Mouse (Mus musculus): ENCODE results near the gene Capn10.

Capn10 gene

DNA sequence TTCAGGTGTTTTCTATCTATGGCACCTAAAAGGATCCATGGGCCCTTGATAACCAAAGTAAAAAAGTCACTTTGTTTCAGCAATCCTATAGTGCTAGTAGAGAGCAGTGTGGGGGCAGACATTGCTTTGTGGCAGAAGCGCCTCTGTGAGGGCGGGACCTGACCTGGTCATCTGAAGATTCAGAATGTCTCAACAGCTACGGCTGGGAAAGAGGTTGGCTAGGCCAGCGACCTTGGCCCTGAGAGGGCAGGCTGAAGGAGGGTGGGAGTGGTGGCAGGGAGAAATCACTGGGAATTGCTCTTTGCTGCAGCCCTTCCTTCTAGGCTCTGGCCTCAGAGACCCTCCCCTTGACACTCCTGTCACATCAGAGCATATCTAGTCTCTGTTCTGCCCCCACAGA lies 19.9 kb upstream of the Capn10 start:
- in situ Hi-C loops (cut with MboI; ENCODE audit: low pct_unique_long_range_greater_than_20kb in 1 of 2, low sequenced_read_pairs in 2 of 2, unreplicated experiment in 1 of 2) = no loop called here

DNA sequence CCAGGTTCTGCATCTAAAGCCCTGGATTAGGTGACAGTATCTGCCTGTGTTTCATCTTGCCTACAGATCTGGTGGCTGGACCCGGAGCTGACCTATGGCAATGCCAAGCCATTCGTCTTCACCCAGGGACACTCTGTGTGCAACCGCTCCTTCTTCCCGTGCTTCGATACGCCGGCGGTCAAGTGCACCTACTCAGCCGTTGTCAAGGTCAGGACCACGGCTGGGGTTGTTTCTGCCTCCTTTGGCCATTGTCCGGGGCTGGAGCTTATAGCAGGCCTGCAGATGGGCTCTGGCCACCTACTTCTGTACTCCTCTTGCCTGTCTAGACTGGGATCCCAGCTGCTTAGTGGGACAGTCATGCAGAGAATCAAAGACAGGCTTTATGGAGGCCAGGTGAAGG lies 19.2 kb upstream of the Capn10 start:
- in situ Hi-C loops (cut with MboI; ENCODE audit: low pct_unique_long_range_greater_than_20kb in 1 of 2, low sequenced_read_pairs in 2 of 2, unreplicated experiment in 1 of 2) = no loop called here

DNA sequence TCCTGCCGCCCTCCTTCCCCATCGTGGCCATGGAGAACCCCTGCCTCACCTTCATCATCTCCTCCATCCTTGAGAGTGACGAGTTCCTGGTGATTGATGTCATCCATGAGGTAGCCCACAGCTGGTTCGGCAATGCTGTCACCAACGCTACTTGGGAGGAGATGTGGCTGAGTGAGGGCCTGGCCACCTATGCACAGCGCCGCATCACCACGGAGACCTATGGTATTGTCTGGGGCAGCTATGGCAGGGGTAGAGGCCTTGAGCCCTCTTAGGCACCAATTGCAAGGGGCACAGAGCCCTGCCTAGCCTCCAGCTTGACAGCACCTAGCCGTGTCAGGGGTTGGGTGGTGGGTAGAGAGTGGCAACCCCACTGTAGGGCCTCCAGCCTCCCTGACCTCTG lies 17.5 kb upstream of the Capn10 start:
- in situ Hi-C loops (cut with MboI; ENCODE audit: low pct_unique_long_range_greater_than_20kb in 1 of 2, low sequenced_read_pairs in 2 of 2, unreplicated experiment in 1 of 2) = no loop called here

DNA sequence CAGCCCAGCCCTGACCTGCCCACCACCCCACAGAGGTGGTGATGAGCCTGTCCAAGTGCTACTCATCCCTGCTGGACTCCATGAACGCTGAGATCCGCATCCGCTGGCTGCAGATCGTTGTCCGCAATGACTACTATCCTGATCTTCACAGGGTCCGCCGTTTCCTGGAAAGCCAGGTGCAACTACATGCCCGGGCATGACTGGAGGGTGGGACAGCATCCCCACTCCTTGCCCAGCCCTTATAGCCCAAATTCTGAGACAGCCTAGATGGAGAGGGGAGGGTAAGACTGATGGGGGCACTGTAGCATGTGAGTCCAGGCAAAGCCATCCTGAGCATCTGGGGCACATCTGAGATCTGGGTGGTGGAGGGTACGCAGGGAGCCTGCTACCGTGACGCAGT lies 15.0 kb upstream of the Capn10 start:
- in situ Hi-C loops (cut with MboI; ENCODE audit: low pct_unique_long_range_greater_than_20kb in 1 of 2, low sequenced_read_pairs in 2 of 2, unreplicated experiment in 1 of 2) = no loop called here

DNA sequence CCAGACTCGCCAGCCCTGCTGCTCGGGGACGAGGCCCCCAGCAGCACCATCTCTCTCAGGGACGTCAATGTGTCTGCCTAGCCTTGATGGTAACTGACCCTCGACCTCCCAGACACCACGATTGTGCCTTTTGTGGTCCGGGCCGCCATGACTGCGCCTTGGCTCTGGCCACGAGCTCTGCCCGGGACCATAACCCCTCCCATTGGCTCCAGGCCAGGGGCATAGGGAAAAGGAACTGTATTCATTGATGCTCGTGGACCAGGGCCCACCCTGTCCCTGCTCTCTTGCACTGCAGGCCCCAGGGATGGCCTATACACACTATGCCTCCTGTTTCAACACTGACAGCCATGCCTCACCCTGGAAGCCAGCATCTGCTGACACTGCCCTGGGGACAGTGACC lies 14.4 kb upstream of the Capn10 start:
- in situ Hi-C loops (cut with MboI; ENCODE audit: low pct_unique_long_range_greater_than_20kb in 1 of 2, low sequenced_read_pairs in 2 of 2, unreplicated experiment in 1 of 2) = no loop called here

DNA sequence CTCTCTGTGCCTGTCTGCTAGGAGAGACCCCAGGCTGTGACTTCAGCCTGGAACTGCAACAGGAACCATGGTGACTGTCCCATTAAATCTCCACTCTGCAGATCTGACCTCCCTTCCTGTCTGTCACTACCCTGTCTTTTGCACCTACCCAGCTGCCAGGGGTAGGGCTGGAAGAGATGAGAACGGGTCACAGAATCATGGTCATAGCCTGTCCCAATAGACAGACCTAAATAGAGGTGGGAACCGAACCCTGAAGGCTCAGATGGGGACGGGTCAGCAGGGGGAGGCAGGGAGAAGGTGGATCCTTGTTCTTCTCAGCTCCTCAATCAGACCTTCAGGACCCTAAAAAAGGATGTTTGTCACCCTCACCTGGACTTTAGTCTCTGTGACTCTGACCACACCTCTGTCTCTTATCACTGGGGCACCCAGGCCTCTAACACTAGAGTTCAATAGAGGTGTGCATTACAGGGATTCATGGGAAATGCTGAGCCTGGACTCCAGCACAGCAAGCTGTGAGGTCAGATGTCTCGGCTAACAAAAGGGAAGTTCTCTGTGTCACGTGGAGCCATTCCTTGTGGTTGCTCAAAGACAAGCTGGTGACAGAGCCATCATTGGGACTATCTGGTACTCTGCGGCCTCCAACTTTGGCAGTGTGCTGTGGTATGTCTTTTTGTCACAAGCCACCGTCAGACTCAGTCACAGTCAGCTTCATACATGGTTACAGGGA lies 13.5 kb upstream of the Capn10 start:
- in situ Hi-C loops (cut with MboI; ENCODE audit: low pct_unique_long_range_greater_than_20kb in 1 of 2, low sequenced_read_pairs in 2 of 2, unreplicated experiment in 1 of 2) = no loop called here

DNA sequence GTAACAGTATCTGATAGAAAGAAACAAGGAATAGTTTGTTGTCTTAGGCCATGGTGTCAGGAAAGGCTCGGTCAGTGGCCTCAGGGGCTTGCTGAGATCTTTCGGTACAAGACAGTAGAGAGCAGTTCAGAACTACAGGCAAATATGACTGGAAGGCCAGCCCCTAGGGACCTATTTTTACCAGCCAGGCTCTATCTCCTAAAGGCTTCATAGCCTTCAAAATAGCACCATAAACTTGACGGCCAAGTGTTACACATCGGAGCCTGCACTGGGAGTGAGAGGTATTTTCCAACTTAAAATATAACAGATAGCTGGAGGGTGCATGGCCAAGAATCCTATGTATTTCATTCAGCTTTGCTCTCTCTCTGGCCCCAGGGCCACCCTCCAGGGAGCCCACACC lies 12.7 kb upstream of the Capn10 start:
- in situ Hi-C loops (cut with MboI; ENCODE audit: low pct_unique_long_range_greater_than_20kb in 1 of 2, low sequenced_read_pairs in 2 of 2, unreplicated experiment in 1 of 2) = no loop called here

DNA sequence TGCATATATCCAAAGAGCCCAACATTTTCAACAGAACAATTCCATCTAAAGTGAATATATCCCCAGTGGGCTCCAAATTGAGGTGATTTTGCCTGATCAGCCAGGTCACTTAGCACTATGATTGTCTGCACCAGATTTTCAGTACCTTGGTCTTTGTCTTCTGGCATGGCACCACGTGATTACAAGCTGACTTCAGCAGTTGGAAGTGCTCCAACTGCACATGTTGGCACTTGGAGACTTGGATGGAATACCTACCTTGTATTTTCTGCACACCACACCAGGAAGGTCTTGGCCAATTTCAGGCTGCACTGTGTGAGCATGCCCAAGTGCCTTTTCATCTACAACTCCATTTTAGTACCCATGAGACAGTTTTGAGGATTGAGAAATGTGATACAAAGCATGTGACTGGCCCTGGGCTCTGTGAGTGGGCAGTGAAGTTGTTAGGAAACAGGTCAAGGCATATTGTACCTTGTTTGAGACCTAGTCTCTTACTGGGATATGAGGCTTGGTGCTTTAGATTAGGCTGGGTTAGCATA lies 3.9 kb upstream of the Capn10 start:
- in situ Hi-C loops (cut with MboI; ENCODE audit: low pct_unique_long_range_greater_than_20kb in 1 of 2, low sequenced_read_pairs in 2 of 2, unreplicated experiment in 1 of 2) = no loop called here

DNA sequence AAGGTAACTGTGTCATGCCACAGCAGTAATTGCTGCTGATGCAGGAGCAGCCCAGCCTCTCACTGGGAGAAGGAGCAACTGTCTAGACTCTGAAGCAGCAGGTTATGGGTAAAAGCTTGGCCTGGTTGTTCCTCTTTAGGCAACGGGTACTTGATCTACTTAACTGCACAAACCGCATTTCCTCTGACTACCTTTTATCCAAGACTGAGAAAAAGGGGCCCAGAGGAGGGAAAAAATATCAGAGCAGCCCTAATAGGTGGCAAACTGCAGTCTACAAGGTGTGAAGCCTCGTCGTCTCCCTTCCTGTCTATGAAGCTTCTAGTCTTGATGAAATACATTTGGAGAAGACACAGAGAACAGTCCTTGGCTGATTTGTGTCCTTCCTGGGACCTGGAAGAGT lies 565 bp upstream of the Capn10 start:
- in situ Hi-C loops (cut with MboI; ENCODE audit: low pct_unique_long_range_greater_than_20kb in 1 of 2, low sequenced_read_pairs in 2 of 2, unreplicated experiment in 1 of 2) = no loop called here

DNA sequence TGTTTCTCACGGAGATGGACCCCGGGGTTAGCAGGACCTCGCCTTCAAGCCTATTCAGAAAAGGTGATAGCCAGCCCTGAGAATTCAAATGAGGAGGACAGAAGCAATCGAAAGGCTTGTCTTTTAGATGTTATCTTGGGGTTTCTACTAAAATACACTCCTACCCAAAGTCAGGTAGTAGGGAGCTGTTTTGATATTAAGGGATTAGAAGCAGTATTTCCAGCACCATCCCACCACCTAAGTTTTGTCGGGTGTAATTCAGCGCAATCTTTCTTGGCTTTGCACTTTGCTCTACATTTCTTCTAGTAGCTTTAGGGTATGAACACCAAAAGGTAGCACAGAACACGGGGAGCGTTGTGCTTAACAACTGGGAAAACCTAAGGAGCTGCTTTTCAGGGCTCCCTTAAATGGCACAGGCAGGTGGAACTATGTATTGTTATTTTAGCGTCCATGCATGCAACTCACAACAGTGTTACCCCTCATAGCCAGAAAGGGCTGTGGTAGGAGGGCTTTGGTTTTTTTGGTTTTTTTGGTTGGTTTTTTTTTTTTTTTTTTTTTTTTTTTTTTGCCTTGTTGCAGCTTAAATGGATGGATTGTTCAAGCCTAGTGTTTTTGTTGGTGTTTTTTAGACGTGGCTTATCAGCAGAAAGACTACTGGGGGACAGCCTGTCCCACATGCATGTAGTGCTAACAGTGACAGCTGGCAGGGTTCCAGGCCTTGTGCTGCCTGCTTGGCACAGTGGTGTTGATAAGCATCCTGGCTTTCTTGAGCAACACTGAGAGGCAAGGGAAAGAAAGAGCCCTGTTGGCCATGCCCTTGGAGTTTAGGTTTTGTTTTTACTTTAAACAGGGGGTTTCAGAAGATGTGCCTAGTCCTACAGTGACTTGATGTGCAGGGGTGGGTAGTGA lies 1.1 kb downstream of the Capn10 start:
- in situ Hi-C loops (cut with MboI; ENCODE audit: low pct_unique_long_range_greater_than_20kb in 1 of 2, low sequenced_read_pairs in 2 of 2, unreplicated experiment in 1 of 2) = no loop called here

DNA sequence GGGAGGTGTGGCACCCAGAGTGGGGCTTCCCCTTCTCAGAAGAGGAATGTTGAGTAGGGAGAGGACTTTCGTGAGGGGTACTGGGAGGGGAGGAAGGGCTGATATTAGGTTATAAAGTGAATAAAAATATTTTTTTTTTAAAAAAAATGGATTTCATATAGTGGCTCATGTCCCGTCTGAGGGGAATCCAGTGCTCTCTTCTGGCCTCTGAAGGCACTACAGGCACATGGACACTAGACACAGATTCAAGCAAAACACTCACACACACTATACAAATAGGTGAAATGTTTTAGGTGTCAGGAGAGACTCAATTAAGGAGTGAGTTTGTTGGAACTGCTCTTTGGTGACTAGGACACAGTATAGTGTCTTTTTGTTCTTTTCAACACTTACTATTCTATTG lies 1.8 kb downstream of the Capn10 start:
- in situ Hi-C loops (cut with MboI; ENCODE audit: low pct_unique_long_range_greater_than_20kb in 1 of 2, low sequenced_read_pairs in 2 of 2, unreplicated experiment in 1 of 2) = no loop called here

DNA sequence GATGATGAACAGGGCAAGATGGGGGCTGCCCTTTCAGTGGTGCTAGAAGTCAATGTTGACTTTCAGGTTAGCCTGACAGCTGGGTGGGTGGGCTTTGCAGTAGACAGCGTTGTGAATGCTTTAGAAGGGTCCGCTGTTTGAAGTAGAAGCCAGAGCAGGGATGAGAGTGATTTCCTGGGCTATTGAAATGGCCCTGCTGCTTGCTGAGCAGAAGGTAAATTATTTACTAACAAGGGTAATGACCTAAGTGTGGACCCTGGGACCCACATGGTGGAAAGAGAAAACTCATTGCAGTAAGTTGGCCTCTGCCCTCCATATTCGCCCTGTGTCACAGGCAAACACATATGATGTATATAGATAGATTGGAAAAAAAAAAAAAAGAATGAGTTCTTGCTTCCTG lies 2.3 kb downstream of the Capn10 start:
- in situ Hi-C loops (cut with MboI; ENCODE audit: low pct_unique_long_range_greater_than_20kb in 1 of 2, low sequenced_read_pairs in 2 of 2, unreplicated experiment in 1 of 2) = no loop called here

DNA sequence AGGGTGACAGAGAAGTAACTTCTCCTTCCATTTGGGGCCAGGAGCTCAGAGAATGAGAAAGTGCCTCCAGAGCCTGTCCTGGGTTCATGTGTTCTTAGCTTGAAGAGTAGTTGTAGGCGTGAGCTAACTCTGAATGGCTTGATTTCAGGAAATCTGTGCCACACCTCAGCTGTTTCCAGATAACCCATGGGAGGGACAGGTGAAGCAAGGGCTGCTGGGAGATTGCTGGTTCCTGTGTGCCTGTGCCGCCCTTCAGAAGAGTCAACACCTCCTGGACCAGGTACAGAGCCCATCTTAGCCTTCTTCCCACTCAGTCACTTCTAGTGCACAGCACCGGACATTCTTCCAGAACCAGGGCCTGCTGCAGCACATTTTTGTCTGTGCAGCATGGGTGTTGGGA lies 3.6 kb downstream of the Capn10 start:
- in situ Hi-C loops (cut with MboI; ENCODE audit: low pct_unique_long_range_greater_than_20kb in 1 of 2, low sequenced_read_pairs in 2 of 2, unreplicated experiment in 1 of 2) = no loop called here

DNA sequence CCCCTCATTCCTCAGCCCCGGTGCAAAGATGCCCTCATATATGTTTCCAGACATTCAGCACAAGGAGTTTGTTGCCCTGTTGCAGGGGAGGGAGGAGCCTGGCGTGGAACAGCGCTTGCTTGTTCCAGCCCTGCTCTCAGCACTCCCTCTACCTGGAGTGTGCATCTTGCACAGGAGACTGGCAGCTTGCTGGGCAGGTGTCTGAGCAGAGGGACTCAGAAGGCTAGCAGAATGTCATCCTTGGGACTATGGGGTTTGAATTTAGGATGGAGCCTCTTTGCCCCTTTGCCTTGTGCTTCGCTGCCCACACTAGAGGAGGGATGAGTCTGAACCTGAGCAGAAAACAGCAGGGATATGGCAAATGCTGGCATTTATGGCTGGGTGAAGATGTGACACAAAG lies 5.6 kb downstream of the Capn10 start:
- in situ Hi-C loops (cut with MboI; ENCODE audit: low pct_unique_long_range_greater_than_20kb in 1 of 2, low sequenced_read_pairs in 2 of 2, unreplicated experiment in 1 of 2) = no loop called here

DNA sequence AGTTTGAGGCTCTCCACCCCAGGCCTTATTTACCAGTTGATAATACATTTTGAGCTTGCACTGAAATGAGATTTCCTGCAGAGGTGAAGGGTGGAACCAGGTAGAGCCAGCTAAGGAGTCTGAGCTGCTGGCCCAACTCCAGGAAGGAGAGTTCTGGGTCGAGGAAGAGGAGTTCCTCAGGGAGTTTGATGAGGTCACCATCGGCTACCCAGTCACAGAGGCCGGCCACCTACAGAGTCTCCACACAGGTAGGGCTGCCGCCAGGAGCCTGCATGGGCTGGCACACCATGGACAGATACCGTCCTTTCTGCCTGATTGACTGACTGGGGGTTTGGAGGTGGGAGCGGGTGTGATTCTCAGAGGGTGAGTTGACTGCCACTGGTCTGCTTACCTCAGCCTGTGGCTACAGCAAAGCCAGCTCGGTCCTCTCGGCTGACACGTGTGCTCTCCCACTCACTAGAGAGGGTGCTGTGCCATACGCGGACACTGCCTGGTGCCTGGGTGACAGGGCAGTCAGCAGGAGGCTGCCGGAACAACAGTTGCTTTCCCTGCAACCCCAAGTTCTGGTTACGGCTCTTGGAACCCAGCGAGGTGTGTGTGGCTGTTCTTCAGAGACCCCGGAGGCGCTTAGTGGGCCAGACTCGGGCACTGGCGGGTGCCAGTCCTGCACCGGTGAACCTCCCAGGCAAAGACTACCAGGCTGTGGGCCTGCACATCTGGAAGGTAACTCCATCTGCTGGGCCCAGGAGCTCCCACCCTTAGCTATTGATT lies 9.2 kb downstream of the Capn10 start:
- in situ Hi-C loops (cut with MboI; ENCODE audit: low pct_unique_long_range_greater_than_20kb in 1 of 2, low sequenced_read_pairs in 2 of 2, unreplicated experiment in 1 of 2) = no loop called here

DNA sequence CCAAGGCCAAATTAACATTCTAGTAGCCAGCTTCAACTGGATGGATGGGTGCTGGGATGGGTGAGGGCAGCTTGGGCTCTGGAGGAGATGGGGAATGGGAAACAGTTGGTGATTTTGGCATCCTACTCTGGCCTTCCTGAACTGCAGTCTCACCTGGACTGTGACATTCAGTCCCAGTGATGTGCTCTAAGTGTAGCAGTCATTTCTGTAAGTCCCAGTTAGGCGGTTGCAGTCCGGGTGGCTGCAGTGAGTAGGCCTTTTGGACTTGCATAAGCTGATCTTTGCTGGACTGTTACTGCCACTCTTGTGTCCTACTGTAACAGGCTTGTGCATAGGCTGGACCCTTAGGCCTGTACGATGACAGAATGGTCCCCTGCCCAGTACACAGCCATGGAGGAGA lies 13.8 kb downstream of the Capn10 start:
- in situ Hi-C loops (cut with MboI; ENCODE audit: low pct_unique_long_range_greater_than_20kb in 1 of 2, low sequenced_read_pairs in 2 of 2, unreplicated experiment in 1 of 2) = no loop called here

DNA sequence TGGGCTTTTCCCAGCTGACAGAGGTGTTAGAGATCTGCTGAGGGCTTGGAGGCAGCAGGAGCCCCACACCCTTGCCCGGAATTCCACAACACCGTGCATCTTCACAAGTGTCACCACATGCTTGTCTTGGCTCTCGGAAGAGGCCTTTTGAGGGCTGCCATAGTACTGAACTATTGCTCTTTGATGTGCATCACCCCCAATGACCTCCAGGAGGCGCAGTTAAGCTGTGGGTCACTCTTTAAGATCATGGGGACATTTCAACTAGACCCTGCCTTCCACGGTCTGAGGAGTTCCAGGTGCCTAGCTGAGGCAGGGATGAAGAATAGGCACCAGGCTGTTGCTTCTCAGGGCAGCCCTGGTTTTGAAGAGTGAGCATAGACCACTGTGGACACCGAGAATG lies 15.2 kb downstream of the Capn10 start:
- in situ Hi-C loops (cut with MboI; ENCODE audit: low pct_unique_long_range_greater_than_20kb in 1 of 2, low sequenced_read_pairs in 2 of 2, unreplicated experiment in 1 of 2) = no loop called here

DNA sequence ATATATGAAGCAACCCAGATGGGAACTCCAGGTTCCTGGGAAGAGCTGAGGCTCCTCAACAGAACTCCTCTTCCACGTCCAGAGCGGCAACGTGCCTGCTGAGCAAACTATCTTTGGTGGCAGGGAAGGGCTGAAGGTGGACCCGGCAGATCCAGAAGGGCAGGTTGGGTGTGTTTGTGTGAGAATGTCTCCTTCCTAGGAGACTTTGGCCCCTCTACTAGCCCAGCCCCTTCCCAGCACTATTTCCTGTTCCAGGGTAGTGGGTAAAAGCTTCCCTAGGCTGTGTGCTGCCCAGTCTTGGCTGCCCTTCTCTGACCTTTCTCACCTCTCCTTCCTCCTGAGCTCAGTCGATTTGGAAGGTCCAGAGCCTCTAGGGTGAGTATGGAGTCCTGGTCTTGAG lies 16.4 kb downstream of the Capn10 start, which contains the start of gene Gpr35:
Gpr35 (plus strand) TSS at position 259 of the 400 bp plus-strand sequence.
- in situ Hi-C loops (cut with MboI; ENCODE audit: low pct_unique_long_range_greater_than_20kb in 1 of 2, low sequenced_read_pairs in 2 of 2, unreplicated experiment in 1 of 2) = no loop called here

DNA sequence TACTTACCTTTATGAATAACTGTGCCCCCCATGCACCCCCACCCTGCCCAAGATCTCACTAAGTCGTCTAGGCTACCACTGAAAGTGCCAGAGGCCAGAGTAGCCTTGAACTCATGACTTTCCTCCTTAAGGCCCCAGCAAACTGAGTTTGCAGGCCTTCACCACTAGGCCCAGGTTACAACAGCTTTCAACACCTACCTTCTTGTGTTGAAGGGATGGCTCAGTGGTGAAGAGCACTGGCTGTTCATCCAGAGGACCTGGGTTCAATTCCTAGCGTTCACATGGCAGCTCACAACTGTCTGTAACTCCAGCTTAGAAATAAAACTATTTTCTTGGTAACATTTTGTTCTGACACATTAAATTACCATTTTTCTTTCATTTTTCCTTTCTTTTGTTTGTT lies 19.5 kb downstream of the Capn10 start:
- in situ Hi-C loops (cut with MboI; ENCODE audit: low pct_unique_long_range_greater_than_20kb in 1 of 2, low sequenced_read_pairs in 2 of 2, unreplicated experiment in 1 of 2) = no loop called here
